Mouse (Mus musculus) E14TG2a.4 (cell line): ENCODE measurements at regions not wholly inside any gene's neighbourhood (a gene's known extent, or its start where the extent isn't known, plus 50 kb on each side); places are given as distances from the start of the nearest gene placed in this dataset.

Experiments
- H3K27me3 ChIP-seq: 2 replicates; pipeline ENCODE4 v1.6.1; 2014; ENCODE audit warnings: low read length, control low read depth; ENCODE audit not compliant: insufficient read depth
- H3K36me3 ChIP-seq: 2 replicates; pipeline ENCODE4 v1.6.1; 2014; ENCODE audit warnings: low read length, control low read depth; ENCODE audit not compliant: insufficient read depth
- H3K4me1 ChIP-seq: replicated peaks from 2 replicates; pipeline ENCODE4 v1.6.1; 2014; ENCODE audit warnings: low read depth, low read length, control low read depth
- H3K4me3 ChIP-seq: replicated peaks from 2 replicates; pipeline ENCODE4 v1.5.1; 2014; ENCODE audit warnings: mild to moderate bottlenecking, low read length
- H3K9me3 ChIP-seq: 2 replicates; pipeline ENCODE4 v1.6.1; 2014; ENCODE audit warnings: low read length, control low read depth
- CTCF ChIP-seq: conservative IDR thresholded peaks from 2 replicates; pipeline ENCODE4 v1.5.1; 2014; ENCODE audit warnings: low read length
- NANOG ChIP-seq: IDR thresholded peaks from 2 replicates; pipeline ENCODE4 v1.6.1; 2014; ENCODE audit warnings: borderline replicate concordance, low read length, mixed read lengths
- POU5F1 ChIP-seq: IDR thresholded peaks from 2 replicates; pipeline ENCODE4 v1.6.1; 2014; ENCODE audit warnings: low read length, borderline replicate concordance

DNA sequence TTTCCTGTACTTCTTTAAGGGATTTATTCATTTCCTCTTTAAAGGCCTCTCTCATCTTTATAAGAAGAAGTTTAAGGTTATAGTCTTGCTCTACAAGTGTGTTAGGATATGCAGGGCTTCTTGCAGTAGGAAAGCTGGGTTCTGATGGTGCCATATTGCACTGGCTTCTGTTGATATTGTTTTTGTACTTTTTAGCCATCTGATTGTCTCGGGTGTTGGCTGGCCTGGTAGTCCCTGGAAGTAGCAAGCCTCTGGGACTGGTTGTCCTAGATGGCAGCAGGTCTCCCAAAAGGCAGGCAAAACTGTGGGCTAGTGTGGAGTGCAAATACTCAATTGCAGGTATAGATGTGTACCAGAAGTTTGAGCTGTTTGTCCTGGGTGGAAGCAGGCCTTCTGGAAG, 147.1 kb downstream of the Ccdc71l start:
- Histone ChIP-seq H3K27me3 (no peaks in the 10 kb centered on the region; the same call in 1 of the 2 replicates), H3K4me3 (no peak overlapping the region), H3K36me3 (no peaks in the 10 kb centered on the region), H3K9me3 (no peaks in the 10 kb centered on the region), H3K4me1 (no peaks in the 10 kb centered on the region)
- TF ChIP-seq NANOG (no peak), CTCF (no peak), POU5F1 (no peak)

DNA sequence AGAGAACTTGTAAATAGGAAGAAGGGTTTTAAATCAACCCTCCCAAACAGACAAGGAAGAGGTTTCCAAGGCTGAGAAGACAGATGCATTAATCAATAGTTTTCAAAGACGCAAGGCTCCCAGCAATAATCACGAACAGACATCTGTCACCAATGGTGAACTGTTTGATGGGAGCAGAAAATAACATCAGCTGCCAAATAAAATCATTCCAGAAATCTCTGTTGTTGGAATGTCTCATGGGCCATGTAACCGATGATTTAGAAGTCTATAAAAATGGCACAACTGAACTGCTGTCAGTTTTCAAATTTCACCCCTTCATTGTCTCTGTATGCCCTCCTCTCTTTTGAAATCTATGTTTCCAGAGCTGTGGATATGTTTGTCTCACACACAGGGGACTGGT, 152.7 kb downstream of the Ccdc71l start:
- no peak overlapping the region for H3K4me3 ChIP-seq
- no peaks in the 10 kb centered on the region for H3K4me1 ChIP-seq
- TF ChIP-seq CTCF (no peak), POU5F1 (no peak), NANOG (no peak)
- H3K9me3 ChIP-seq, result no peaks in the 10 kb centered on the region
- no peaks in the 10 kb centered on the region; the same call in 1 of the 2 replicates for H3K27me3 ChIP-seq
- no peaks in the 10 kb centered on the region for H3K36me3 ChIP-seq

DNA sequence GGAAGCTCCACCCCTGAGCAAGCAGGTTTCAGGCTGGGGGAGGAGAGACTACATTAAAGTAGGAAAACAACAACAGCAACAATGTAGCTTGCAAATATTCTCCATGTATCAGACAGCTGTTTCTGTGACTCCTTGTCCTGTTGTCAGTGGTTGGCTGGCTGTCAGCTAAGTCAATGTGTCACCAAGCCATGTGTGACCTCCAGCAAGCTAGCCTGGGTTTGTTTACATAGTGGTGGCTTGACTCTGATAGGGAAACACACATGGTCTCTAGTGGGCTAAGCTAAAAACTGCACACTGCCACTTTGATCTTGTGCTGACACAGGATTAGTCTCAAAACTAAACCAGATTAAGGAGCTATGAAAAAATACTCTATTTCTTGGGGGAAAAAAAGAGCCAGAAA, 155.1 kb downstream of the Ccdc71l start:
- no peak overlapping the region for H3K4me3 ChIP-seq
- no peaks in the 10 kb centered on the region for H3K27me3 ChIP-seq
- no peaks in the 10 kb centered on the region for H3K36me3 ChIP-seq
- no peaks in the 10 kb centered on the region for H3K9me3 ChIP-seq
- TF ChIP-seq POU5F1 (no peak), CTCF (no peak), NANOG (no peak)
- H3K4me1 ChIP-seq, result no peaks in the 10 kb centered on the region

DNA sequence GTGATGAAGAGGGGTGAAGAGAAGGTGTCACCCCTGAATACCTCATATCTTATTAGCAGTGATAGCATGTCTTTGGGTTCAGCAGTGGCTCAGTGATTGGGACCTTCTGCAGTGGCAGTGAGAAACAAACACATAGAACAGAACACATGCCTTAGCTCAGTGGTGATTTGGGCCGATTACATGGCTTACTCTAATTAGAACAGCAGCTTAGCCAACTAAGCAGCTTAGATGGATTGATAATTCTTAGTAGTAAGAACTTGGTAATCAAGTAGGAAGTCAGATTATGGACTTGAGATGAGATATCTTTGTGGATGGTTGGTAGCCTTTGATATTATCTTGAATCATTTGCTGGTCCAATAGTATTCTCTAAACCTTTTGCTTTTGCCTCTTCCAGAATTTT, 167.0 kb downstream of the Ccdc71l start:
- no peaks in the 10 kb centered on the region for H3K27me3 ChIP-seq
- H3K4me1 ChIP-seq, result no peaks in the 10 kb centered on the region
- H3K36me3 ChIP-seq, result no peaks in the 10 kb centered on the region
- no peak overlapping the region for H3K4me3 ChIP-seq
- no peaks in the 10 kb centered on the region for H3K9me3 ChIP-seq
- TF ChIP-seq POU5F1 (no peak), NANOG (no peak), CTCF (no peak)

DNA sequence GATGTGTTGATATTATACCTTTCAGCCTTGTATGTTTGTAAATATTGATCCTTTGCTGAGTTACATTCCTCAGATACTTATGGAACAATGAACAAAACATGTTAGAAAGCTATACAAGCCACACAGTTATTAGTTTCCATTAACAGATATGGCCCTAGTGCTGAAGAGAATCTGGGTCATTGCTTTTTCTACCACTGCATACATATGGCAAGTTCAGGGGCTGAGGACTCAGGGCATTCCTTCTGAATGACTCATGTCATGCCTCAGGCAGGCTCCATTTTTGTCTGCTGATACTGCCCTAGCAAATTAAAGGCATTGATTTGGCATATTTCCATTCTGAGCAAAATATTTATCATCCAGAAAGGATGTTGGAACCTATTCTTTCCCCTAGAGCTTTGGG, 167.9 kb downstream of the Ccdc71l start:
- H3K27me3 ChIP-seq, result no peaks in the 10 kb centered on the region
- no peaks in the 10 kb centered on the region for H3K36me3 ChIP-seq
- TF ChIP-seq NANOG (no peak), POU5F1 (no peak), CTCF (no peak)
- no peak overlapping the region for H3K4me3 ChIP-seq
- H3K4me1 ChIP-seq, result no peaks in the 10 kb centered on the region
- no peaks in the 10 kb centered on the region for H3K9me3 ChIP-seq

DNA sequence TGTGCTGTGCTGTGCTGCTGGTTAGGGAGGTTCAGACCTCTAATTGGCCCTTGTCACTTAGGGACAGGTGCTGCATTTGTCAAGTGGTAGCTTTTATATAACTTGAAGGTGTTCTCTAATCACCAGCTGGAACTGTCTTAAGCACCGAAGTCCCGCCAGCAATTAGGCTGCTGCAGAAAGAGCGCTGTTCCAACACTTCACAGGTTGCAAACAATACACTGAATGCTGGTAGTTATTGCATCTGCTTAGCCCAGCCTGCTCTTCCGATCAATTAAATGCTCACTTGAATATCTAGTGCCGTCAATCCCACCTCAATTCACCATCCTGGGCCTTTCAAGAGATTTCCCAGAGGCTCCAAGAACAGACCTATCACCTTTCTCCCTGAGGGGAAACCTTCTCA, 175.3 kb downstream of the Ccdc71l start:
- Histone ChIP-seq H3K27me3 (no peaks in the 10 kb centered on the region), H3K4me1 (no peaks in the 10 kb centered on the region), H3K36me3 (no peaks in the 10 kb centered on the region), H3K9me3 (no peaks in the 10 kb centered on the region), H3K4me3 (no peak overlapping the region)
- TF ChIP-seq NANOG (no peak), CTCF (no peak), POU5F1 (no peak)

DNA sequence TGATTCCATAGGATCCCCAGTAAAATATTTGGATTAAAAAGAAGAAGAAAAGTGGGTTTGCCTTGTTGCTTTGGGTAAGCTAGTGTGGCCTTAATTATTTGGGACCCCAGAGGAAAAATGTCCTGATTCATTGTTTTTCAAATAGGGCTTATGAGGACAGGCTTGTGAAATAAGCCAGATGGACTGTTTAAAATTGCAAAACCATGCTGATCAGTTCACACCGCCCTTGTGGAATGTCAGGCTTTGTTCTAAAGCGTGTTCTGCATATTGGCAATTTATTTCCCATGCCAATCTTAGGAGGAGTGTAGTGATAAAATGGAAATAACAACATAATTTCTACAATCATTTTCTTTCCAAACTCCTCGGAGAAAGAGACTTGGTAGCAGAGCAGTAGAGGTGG, 189.3 kb downstream of the Ccdc71l start:
- no peaks in the 10 kb centered on the region for H3K36me3 ChIP-seq
- no peaks in the 10 kb centered on the region for H3K4me1 ChIP-seq
- H3K9me3 ChIP-seq, result peaks cover 29% of the 10 kb centered on the region
- H3K4me3 ChIP-seq, result no peak overlapping the region
- H3K27me3 ChIP-seq, result no peaks in the 10 kb centered on the region
- no peak for TF ChIP-seq CTCF
- no peak for TF ChIP-seq POU5F1
- TF ChIP-seq NANOG, result no peak

DNA sequence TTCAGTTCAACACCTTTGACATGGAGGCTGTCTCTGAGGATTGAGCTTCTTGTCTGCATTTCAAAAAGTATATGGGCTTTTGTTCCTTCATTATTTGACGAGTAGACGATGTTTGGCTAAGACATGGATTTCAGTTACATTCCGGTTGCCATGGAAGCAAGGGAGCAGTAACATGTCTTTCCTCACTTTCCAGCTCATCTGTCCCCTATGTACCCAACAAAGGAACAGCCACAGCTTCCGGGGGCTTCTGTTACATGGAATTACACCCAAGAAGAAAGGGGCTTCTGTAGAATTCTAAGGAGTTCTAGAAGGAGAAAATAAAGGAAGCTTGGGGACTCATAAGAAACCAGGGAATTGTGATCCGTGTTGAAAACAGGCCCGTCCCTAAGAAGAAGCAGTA, 202.8 kb downstream of the Ccdc71l start:
- Histone ChIP-seq H3K36me3 (no peaks in the 10 kb centered on the region), H3K27me3 (no peaks in the 10 kb centered on the region), H3K4me3 (no peak overlapping the region), H3K4me1 (no peaks in the 10 kb centered on the region), H3K9me3 (no peaks in the 10 kb centered on the region)
- TF ChIP-seq NANOG (no peak), CTCF (no peak), POU5F1 (no peak)

DNA sequence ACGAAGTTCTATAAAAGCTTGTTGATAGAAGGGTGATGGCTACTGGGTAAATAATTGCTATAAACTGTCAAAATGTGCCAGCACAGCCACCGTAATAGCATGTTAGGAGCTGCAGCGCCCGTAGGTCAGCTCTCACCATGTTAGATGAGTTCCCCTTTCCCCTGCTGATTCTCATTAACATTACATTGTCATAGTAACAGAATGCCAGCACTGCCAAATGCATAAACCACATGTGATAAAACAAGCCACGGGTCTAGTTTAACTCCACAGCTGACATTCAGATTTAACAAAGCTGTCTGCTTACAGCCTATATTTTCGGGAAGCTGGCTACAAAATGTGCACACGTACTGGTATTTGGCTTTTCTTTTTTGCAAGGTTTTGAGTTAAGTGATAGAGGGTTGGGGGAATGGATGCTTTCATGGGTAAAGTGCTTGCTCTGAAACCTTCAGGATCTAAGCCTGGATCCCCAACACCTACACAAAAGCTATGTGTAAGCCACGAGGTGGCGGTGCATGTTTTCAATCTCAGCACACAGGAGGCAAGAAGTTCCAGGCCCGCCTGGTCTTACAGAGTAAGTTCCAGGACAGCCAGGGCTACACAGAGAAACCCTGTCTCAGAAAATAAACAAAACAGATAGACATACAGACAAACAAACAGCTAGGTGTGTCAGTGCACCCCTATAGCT, 217.1 kb upstream of the Nampt start:
- no peaks in the 10 kb centered on the region for H3K27me3 ChIP-seq
- no peak overlapping the region for H3K4me3 ChIP-seq
- no peak for TF ChIP-seq CTCF
- no peak for TF ChIP-seq POU5F1
- no peak for TF ChIP-seq NANOG
- peaks cover 26% of the 10 kb centered on the region for H3K9me3 ChIP-seq
- no peaks in the 10 kb centered on the region for H3K4me1 ChIP-seq
- no peaks in the 10 kb centered on the region for H3K36me3 ChIP-seq
